Mouse (Mus musculus) gastrocnemius, adult 8-10 months (tissue): ENCODE results near the gene Strn4. TPM values are rescaled to one million over a fixed set of nuclear protein-coding genes. Genes with fewer than 3 reads are reported as not detected.

Experiments used
- DNase-seq, 2 experiments: peaks; one replicate each; pipeline ENCODE4 v3.0.0; 2022; ENCODE audit warnings: low spot score in 2 of 2
- total RNA-seq, 4 experiments: library from RNA; stranded (reverse); gene quantifications; 2 replicates each; pipeline ENCODE4 v1.2.4; 2022

Strn4 gene
- total RNA-seq, result 10 to 100 TPM; 11.0 to 15.6 (median 14.0) TPM

GRCm38 (mm10) chr7:16815351-16815941 is at the start of gene Strn4:
Gene Strn4 (plus strand): TSS chr7:16815889.
- DNase-seq, result no peak

DNA sequence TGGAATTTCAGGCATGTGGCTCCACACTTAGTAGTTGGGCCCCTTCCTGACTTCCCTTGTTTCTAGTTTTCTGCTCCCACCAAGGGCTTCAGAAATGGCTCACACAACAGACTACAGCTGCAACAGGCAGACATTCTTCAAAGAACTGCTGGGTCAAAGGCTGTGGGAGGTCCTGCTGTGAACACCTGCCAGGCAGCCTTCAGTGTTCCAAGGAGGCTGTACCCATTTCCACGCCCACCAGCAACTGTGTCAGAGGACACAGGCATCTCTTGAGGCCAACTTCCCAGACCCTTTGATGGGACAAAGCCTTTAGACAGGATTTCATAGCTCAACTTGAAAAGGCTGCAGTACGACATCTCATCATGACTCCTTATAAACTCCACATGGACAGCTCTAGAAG is 49.2 kb upstream of the Strn4 start:
- DNase-seq, result no peak

- DNase-seq, result no peak
These were observed 39.8 kb upstream of the Strn4 start for GRCm38 (mm10) chr7:16775888-16776287.

- DNase-seq, result peak; percentile 34 to 63
These were observed 35.6 kb upstream of the Strn4 start for GRCm38 (mm10) chr7:16780076-16780475.

DNA sequence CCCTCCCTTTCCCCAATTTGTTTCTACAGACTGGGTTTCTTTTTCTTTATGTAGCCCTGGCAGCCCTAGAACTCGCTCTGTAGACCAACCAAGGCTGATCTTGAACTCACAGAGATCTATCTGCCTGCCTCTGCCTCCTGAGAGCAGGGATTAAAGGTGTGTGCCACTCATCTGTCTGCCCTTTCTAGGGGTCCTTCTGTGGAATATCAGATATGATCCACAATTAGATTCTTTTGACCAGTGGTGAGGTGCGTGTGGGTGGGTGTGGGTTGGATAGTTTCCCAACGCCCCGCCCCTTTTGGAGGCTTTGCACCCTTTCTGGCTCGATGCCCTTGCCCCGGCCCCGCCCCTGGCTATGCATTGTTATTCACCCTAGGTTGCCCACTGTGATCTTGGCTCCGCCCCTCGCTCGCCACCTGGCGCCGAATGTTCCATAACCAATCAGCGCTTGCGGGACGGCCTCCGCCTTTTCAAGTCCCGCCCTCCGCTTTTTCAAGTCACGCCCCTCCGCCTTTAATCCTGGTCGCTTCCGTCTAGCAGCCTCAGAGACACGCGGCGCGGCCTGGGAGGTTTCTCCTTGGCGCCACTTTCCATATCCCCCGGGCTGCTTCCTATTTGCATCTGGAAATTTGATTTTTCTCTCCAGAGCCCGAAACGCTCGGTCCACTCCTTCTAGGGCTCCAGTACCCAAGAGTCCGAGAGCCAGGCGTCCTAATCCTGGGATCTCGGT is 34.7 kb upstream of the Strn4 start, which contains the start of gene Slc1a5:
TSS of gene Slc1a5 (plus strand) at position 516 of the 730 bp plus-strand sequence.
- DNase-seq, result peak; percentile 86 to 89

- no peak for DNase-seq
These were observed 34.2 kb upstream of the Strn4 start for GRCm38 (mm10) chr7:16781555-16781815.

GRCm38 (mm10) chr7:16781816-16782554 is 33.7 kb upstream of the Strn4 start:
- DNase-seq, result no peak

DNA sequence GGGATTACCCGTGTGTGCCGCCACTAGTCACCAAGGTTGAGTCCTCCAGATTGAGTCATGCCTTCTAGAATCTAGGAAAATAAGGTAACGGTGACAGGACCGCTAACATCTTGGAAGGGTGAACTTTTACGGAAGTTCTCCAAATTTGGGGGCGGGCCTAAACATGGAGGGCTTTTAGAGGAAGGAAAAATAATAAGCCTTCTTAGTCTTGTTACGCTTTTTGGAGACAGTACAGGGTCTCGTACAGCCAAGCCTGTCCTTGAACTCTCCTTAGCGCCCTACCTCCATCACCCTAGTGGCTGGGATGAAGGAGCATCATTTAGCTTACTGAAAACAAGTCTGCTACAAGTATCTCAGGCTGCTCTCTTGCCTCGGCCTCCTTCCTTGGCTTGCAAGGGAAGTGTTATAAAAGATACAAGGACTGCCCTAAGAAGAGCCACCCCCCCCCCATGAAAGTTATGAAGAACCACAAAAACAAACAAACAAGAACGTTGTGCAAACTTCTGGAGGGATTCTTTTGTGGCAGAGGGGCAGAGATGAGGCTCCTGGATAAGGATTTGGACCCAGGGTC is 33.0 kb upstream of the Strn4 start:
- no peak for DNase-seq

DNA sequence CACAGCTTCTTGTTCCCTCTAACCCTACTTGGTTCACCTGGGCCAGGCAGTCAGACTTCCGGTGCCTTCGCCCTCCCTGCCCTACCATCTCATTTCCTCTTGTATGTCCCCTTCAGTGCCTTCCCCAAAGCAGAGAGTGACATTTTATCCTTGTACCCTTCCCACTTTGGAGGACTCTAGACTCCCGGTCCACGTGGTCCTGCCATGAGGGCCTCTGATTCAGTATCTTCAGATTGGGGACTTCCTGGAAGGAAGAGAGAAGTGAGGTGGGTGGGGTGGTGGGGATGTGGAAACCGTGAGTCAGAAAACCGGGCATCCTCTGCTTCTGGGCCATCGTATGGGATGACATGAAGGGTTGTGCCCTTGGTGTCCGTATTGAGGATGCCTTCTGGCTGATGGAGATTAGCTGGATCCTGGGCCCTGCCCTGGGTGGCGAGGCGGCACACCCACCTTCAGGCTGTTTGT is 32.4 kb upstream of the Strn4 start:
- no peak for DNase-seq

- peak; percentile 37 to 58 for DNase-seq
These were observed 31.8 kb upstream of the Strn4 start for GRCm38 (mm10) chr7:16783758-16784415.

- DNase-seq, result no peak
These were observed 31.2 kb upstream of the Strn4 start for GRCm38 (mm10) chr7:16784498-16784976.

DNA sequence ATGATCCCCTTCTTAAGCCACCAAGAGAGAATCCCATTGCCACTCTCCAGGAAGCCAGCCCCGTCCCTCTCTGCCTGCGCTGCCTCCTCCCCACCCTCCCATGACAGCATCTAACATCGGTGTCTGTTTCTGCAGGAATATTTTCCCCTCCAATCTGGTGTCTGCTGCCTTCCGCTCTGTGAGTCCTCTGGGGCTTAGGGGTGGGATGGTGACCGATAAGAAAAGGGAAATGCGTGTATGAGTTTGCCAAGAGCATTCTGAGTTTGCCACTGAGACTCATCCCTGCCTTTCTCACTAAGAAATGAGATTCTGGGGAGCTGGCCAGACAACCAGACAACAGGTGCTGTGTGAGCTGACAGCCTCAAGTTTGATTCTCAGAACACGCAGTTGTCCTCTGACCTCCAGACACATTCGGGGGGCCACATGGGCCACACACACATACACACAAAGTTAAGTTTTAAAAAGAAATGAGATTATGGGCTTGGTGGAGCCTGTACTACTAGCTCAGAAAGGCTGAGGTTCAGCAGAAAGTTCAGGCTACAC is 30.1 kb upstream of the Strn4 start:
- no peak for DNase-seq

- DNase-seq, result no peak
These were observed 23.4 kb upstream of the Strn4 start for GRCm38 (mm10) chr7:16792316-16792715.

- no peak for DNase-seq
These were observed 22.5 kb upstream of the Strn4 start for GRCm38 (mm10) chr7:16793010-16793725.

DNA sequence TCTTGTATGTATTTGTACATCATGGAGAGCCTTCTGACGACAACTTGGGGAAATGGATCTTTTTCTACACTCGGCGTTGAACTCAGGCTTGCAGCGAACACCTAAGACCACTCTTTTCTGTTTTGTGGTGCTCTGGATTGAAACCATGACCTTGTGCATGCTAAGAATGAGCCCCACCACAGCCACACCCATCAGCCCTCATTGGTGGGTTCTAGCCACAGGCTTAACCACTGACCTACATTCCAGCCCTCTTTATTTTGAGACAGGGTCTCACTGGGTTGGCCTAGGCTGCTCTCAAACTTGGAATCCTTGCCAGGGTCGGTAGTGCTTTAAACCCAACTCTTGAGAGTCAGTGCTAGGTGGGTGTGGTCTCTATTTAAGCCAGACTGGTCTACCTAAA is 20.8 kb upstream of the Strn4 start:
- no peak for DNase-seq

- no peak for DNase-seq
These were observed 11.2 kb upstream of the Strn4 start for GRCm38 (mm10) chr7:16804409-16805028.

- DNase-seq, result no peak
These were observed 7.8 kb upstream of the Strn4 start for GRCm38 (mm10) chr7:16807936-16808335.

DNA sequence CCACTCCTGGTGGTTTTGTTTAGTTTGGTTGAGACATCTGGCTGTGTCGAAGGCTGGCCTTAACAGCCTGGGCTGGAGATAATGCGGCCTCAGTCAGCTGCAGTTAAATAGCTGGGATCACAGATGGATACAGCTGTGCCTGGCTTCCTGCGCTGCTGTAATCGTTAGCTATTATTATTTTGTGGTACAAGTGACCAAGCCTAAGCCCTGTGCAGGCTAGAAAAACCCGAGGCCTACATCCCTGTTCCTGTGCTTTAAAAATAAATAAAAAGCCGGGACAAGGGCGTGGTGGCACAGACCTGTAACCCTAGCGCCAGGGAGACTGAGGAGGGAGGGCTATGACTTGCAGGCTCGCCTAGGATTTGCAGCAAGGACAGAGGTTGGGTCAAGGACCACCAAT is 7.0 kb upstream of the Strn4 start:
- no peak for DNase-seq

DNA sequence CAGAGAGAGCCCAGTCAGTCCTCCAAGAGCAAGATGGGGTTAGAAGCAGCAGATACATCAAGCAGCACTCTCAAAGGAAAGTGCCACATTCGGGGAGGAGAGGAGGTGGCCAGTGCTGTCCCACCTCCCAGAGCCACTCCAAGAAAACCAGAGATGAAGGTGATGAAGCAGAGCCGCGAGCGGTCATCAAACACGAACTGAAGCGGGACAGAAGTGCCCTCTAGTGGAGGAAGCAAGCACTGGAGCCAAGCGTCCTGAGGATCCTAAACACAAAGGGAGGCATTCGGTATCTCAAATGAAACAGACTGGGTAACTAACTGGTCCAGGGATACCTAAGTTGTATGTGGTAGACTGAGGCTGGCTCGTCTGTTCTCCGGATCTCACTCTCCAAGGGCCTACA is 6.0 kb upstream of the Strn4 start:
- DNase-seq, result peak; percentile 35 to 37

DNA sequence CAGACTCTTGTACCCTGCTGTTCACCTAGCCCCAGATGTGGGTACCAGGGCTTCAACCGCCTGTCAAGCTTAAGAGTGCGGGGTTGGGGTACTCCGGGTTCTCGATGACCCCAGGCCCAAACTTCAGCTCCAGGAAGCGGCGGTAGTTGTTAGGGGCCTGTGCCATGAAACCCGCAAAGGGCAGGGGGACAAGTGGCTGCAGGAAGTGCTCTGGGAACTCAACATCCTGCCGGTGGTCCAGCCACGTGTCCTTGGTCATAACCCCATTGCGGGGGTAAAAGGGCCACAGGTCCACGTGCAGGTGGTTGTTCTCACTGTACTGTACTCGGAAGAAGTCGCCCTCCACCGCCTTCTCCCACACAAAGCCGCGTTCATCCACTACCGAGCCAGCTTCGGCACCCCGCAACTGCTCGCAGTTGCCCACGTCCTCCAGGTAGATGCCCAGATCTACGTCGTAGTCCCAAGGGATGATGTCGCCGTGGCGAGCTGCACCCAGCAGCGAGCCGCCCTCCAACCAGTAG is 5.2 kb upstream of the Strn4 start:
- DNase-seq, result no peak
